Mouse (Mus musculus) MEL (cell line): ENCODE data around the gene Hormad1.

Experiments
- BHLHE40 ChIP-seq: IDR thresholded peaks from 2 replicates; pipeline ENCODE4 v1.6.1; 2012; ENCODE audit warnings: low read depth, mild to moderate bottlenecking, inconsistent platforms, low read length, improper control_type of control experiment, borderline replicate concordance
- CTCF ChIP-seq, 3 experiments: IDR thresholded peaks in 2 of 3; conservative IDR thresholded peaks in 1 of 3; 2 replicates each; pipeline ENCODE4 v1.5.1; 2011 to 2012; ENCODE audit warnings: low read length in 3 of 3, low read depth in 2 of 3, mild to moderate bottlenecking in 2 of 3, improper control_type of control experiment in 1 of 3, inconsistent platforms in 1 of 3, mixed read lengths in 1 of 3, moderate library complexity in 1 of 3; ENCODE audit not compliant: control insufficient read depth in 1 of 3, insufficient read depth in 1 of 3, poor library complexity in 1 of 3, severe bottlenecking in 1 of 3
- JUND ChIP-seq: IDR thresholded peaks from 2 replicates; pipeline ENCODE4 v1.6.1; 2011; ENCODE audit warnings: low read depth, mild to moderate bottlenecking, improper control_type of control experiment, low read length
- KAT2A ChIP-seq: conservative IDR thresholded peaks from 2 replicates; pipeline ENCODE4 v1.6.1; 2012; ENCODE audit warnings: low read depth, low read length, improper control_type of control experiment, inconsistent platforms
- MAX ChIP-seq: IDR thresholded peaks from 2 replicates; pipeline ENCODE4 v1.6.1; 2011; ENCODE audit warnings: low read length, improper control_type of control experiment
- POLR2A ChIP-seq, 2 experiments: IDR thresholded peaks; 2 replicates each; pipeline ENCODE4 v1.6.1; 2011 to 2012; ENCODE audit warnings: low read length in 2 of 2, mild to moderate bottlenecking in 2 of 2, control low read depth in 1 of 2, improper control_type of control experiment in 1 of 2, low read depth in 1 of 2, moderate library complexity in 1 of 2; ENCODE audit not compliant: control insufficient read depth in 1 of 2, insufficient read depth in 1 of 2, poor library complexity in 1 of 2
- USF2 ChIP-seq, 2 experiments: IDR thresholded peaks; 2 replicates each; pipeline ENCODE4 v1.6.1; 2011 to 2012; ENCODE audit warnings: improper control_type of control experiment in 2 of 2, low read length in 2 of 2, borderline replicate concordance in 1 of 2, inconsistent platforms in 1 of 2, low read depth in 1 of 2, mild to moderate bottlenecking in 1 of 2; ENCODE audit not compliant: insufficient read depth in 1 of 2

- TF ChIP-seq JUND (no peak), CTCF (IDR thresholded peaks at IDR 0.05 in 2 of 3, conservative IDR thresholded peaks at IDR 0.05 in 1 of 3; ENCODE audit: control insufficient read depth in 1 of 3, insufficient read depth in 1 of 3, low read depth in 2 of 3, low read length in 3 of 3, poor library complexity in 1 of 3, severe bottlenecking in 1 of 3) (no peak), POLR2A (IDR thresholded peaks at IDR 0.05; ENCODE audit: control insufficient read depth in 1 of 2, insufficient read depth in 1 of 2, low read depth in 1 of 2, low read length in 2 of 2, poor library complexity in 1 of 2) (no peak), BHLHE40 (no peak), KAT2A (no peak), USF2 (IDR thresholded peaks at IDR 0.05; ENCODE audit: borderline replicate concordance in 1 of 2, insufficient read depth in 1 of 2, low read depth in 1 of 2, low read length in 2 of 2) (no peak), MAX (no peak)
These were observed 61.8 kb downstream of the Hormad1 start for GRCm38 (mm10) chr3:95621241-95621640.
